Mouse (Mus musculus) kidney, embryonic 15.5 days (tissue): ENCODE data around the gene Cmtm2b. TPM values are rescaled to one million over a fixed set of nuclear protein-coding genes. Genes with fewer than 3 reads are reported as not detected.

Source experiments
- ATAC-seq: fragments of 200-750 bp; cut with Nextera tagmentation; replicated peaks from 2 replicates; pipeline ENCODE4 v1.8.0; 2017; ENCODE audit warnings: moderate TSS enrichment; ENCODE audit not compliant: low FRiP score
- H3K27ac ChIP-seq: fragments of 300-500 bp; sonication (generic); 2 replicates; pipeline ENCODE4 v1.5.1; 2015; ENCODE audit warnings: mild to moderate bottlenecking, inconsistent platforms
- H3K27me3 ChIP-seq: fragments of 300-500 bp; sonication (generic); 2 replicates; pipeline ENCODE4 v1.6.1; 2015; ENCODE audit warnings: inconsistent platforms
- H3K36me3 ChIP-seq: fragments of 300-500 bp; sonication (generic); 2 replicates; pipeline ENCODE4 v1.6.1; 2015; ENCODE audit warnings: inconsistent platforms
- H3K4me1 ChIP-seq: fragments of 300-500 bp; sonication (generic); 2 replicates; pipeline ENCODE4 v1.6.1; 2015; ENCODE audit warnings: inconsistent platforms
- H3K4me2 ChIP-seq: fragments of 300-500 bp; sonication (generic); 2 replicates; pipeline ENCODE4 v1.6.1; 2015; ENCODE audit warnings: moderate library complexity, mild to moderate bottlenecking, inconsistent platforms
- H3K4me3 ChIP-seq: fragments of 300-500 bp; sonication (generic); replicated peaks from 2 replicates; pipeline ENCODE4 v1.5.1; 2015; ENCODE audit warnings: mild to moderate bottlenecking, inconsistent platforms
- H3K9ac ChIP-seq: fragments of 300-500 bp; sonication (generic); 2 replicates; pipeline ENCODE4 v1.6.1; 2015; ENCODE audit warnings: mild to moderate bottlenecking, inconsistent platforms
- H3K9me3 ChIP-seq: fragments of 300-500 bp; sonication (generic); replicated peaks from 2 replicates; pipeline ENCODE4 v1.6.1; 2016; ENCODE audit warnings: inconsistent platforms
- WGBS: fragments of 180-500 bp; shearing (Covaris S2); methylation state at CpG from one replicate; pipeline ENCODE4 v1.1.7; 2015; ENCODE audit warnings: mixed read lengths; 5-methylcytosine and 5-hydroxymethylcytosine counted together
- polyA plus RNA-seq: library from polyadenylated mRNA; unstranded; fragments of >200 nt; fragmentation: Nextera tagmentation; extraction: Ambion mirVana; gene quantifications from 2 replicates; pipeline ENCODE4 v1.2.1, GENCODE M21; 2015

Cmtm2b gene
- polyA plus RNA-seq, 1 experiment from 2014 or later = not detected

GRCm38 (mm10) chr8:104333786-104334185, 11.8 kb downstream of the Cmtm2b start:
- H3K27ac ChIP-seq = no peak overlapping the region
- H3K4me3 ChIP-seq = no peak overlapping the region
- H3K9me3 ChIP-seq = no peaks in the 10 kb centered on the region
- 75% methylated on average over 5 of the region's 5 CpGs for WGBS
- no peaks in the 10 kb centered on the region for H3K4me1 ChIP-seq
- H3K36me3 ChIP-seq = no peaks in the 10 kb centered on the region
- H3K4me2 ChIP-seq = no peak overlapping the region
- ATAC-seq = no peak
- H3K27me3 ChIP-seq = no peaks in the 10 kb centered on the region
- no peak overlapping the region for H3K9ac ChIP-seq

GRCm38 (mm10) chr8:104334196-104334595, 12.2 kb downstream of the Cmtm2b start:
- Histone ChIP-seq H3K27me3 (no peaks in the 10 kb centered on the region), H3K4me2 (no peak overlapping the region), H3K36me3 (no peaks in the 10 kb centered on the region), H3K9ac (no peak overlapping the region), H3K4me1 (no peaks in the 10 kb centered on the region; the same call in 1 of the 2 replicates), H3K9me3 (no peaks in the 10 kb centered on the region), H3K4me3 (no peak overlapping the region), H3K27ac (no peak overlapping the region)
- 78% methylated on average over 1 of the region's 1 CpGs for WGBS
- no peak for ATAC-seq

- no peak overlapping the region for H3K27ac ChIP-seq
- no peaks in the 10 kb centered on the region for H3K27me3 ChIP-seq
- no peaks in the 10 kb centered on the region for H3K9me3 ChIP-seq
- peaks cover 19% of the 10 kb centered on the region for H3K4me1 ChIP-seq
- no peak overlapping the region for H3K4me3 ChIP-seq
- no peak overlapping the region for H3K9ac ChIP-seq
- no peak overlapping the region for H3K4me2 ChIP-seq
- no peak for ATAC-seq
- WGBS = 83% methylated on average over 1 of the region's 1 CpGs
- 0 out of 2 replicates have a peak, but pooled peaks cover under 1% of the 10 kb centered on the region for H3K36me3 ChIP-seq
Observed at GRCm38 (mm10) chr8:104336806-104337205, 14.8 kb downstream of the Cmtm2b start.

- no peak overlapping the region for H3K4me3 ChIP-seq
- no peak overlapping the region for H3K27ac ChIP-seq
- H3K4me2 ChIP-seq = no peak overlapping the region
- H3K36me3 ChIP-seq = 0 out of 2 replicates have a peak, but pooled peaks cover 3% of the 10 kb centered on the region
- no peak for ATAC-seq
- no peaks in the 10 kb centered on the region for H3K27me3 ChIP-seq
- WGBS = 64% methylated on average over 3 of the region's 3 CpGs
- no peak overlapping the region for H3K9ac ChIP-seq
- H3K4me1 ChIP-seq = peaks cover 29% of the 10 kb centered on the region
- no peaks in the 10 kb centered on the region for H3K9me3 ChIP-seq
Observed at GRCm38 (mm10) chr8:104337890-104338289, 15.9 kb downstream of the Cmtm2b start.

GRCm38 (mm10) chr8:104339229-104339982, 17.4 kb downstream of the Cmtm2b start, which contains the start of gene Cmtm3:
Cmtm3 (plus strand) TSS chr8:104339410.
- H3K27me3 ChIP-seq = no peaks in the 10 kb centered on the region
- H3K4me3 ChIP-seq = peak within 1 kb of the TSS; percentile 79
- H3K27ac ChIP-seq = peak within 1 kb of the TSS; percentile 91
- ATAC-seq = 0 out of 2 replicates have a peak, but pooled peaks have one; percentile 1
- 12% methylated on average over 16 of the region's 18 CpGs for WGBS
- peak within 1 kb of the TSS; percentile 82 for H3K4me2 ChIP-seq
- H3K36me3 ChIP-seq = peaks cover 7% of the 10 kb centered on the region; the same call in 1 of the 2 replicates
- peak within 1 kb of the TSS; percentile 88 for H3K9ac ChIP-seq
- peaks cover 40% of the 10 kb centered on the region for H3K4me1 ChIP-seq
- no peaks in the 10 kb centered on the region for H3K9me3 ChIP-seq

GRCm38 (mm10) chr8:104339983-104340232, 17.9 kb downstream of the Cmtm2b start:
- ATAC-seq = peak; percentile 6
- H3K4me2 ChIP-seq = peak overlapping the region; percentile 82
- WGBS = 3% methylated on average over 6 of the region's 6 CpGs

GRCm38 (mm10) chr8:104340233-104341105, 18.4 kb downstream of the Cmtm2b start:
- Histone ChIP-seq H3K27ac (peak overlapping the region; percentile 91), H3K9ac (peak overlapping the region; percentile 88), H3K9me3 (no peaks in the 10 kb centered on the region), H3K4me1 (peaks cover 40% of the 10 kb centered on the region), H3K4me2 (peak overlapping the region; percentile 82), H3K4me3 (peak overlapping the region; percentile 79), H3K27me3 (no peaks in the 10 kb centered on the region), H3K36me3 (peaks cover 18% of the 10 kb centered on the region)
- under 1% methylated on average over 53 of the region's 54 CpGs for WGBS
- ATAC-seq = peak; percentile 78

More at GRCm38 (mm10) chr8:104339983-104340232, 17.9 kb downstream of the Cmtm2b start:
- H3K27ac ChIP-seq = peak overlapping the region; percentile 91
- peak overlapping the region; percentile 79 for H3K4me3 ChIP-seq
- peaks cover 40% of the 10 kb centered on the region for H3K4me1 ChIP-seq
- H3K9ac ChIP-seq = peak overlapping the region; percentile 88
- no peaks in the 10 kb centered on the region for H3K9me3 ChIP-seq
- no peaks in the 10 kb centered on the region for H3K27me3 ChIP-seq
- H3K36me3 ChIP-seq = peaks cover 12% of the 10 kb centered on the region

GRCm38 (mm10) chr8:104341106-104341561, 19.1 kb downstream of the Cmtm2b start:
- Histone ChIP-seq H3K4me2 (peak overlapping the region; percentile 82), H3K9me3 (no peaks in the 10 kb centered on the region), H3K27me3 (no peaks in the 10 kb centered on the region), H3K36me3 (peaks cover 24% of the 10 kb centered on the region), H3K4me3 (peak overlapping the region; percentile 79), H3K9ac (peak overlapping the region; percentile 88), H3K4me1 (peaks cover 40% of the 10 kb centered on the region), H3K27ac (peak overlapping the region; percentile 91)
- WGBS = under 1% methylated on average over 24 of the region's 24 CpGs
- ATAC-seq = peak; percentile 78

- Histone ChIP-seq H3K4me1 (peaks cover 40% of the 10 kb centered on the region), H3K9me3 (no peaks in the 10 kb centered on the region), H3K27me3 (no peaks in the 10 kb centered on the region), H3K27ac (peak overlapping the region; percentile 91), H3K9ac (peak overlapping the region; percentile 88), H3K4me2 (peak overlapping the region; percentile 82), H3K4me3 (peak overlapping the region; percentile 79), H3K36me3 (peaks cover 30% of the 10 kb centered on the region)
- WGBS = 40% methylated on average over 6 of the region's 6 CpGs
- ATAC-seq = no peak
Observed at GRCm38 (mm10) chr8:104341678-104342077, 19.6 kb downstream of the Cmtm2b start.

- Histone ChIP-seq H3K4me3 (no peak overlapping the region), H3K27ac (no peak overlapping the region), H3K9ac (no peak overlapping the region), H3K36me3 (peaks cover 37% of the 10 kb centered on the region), H3K4me1 (peaks cover 40% of the 10 kb centered on the region), H3K9me3 (no peaks in the 10 kb centered on the region), H3K4me2 (peak overlapping the region; percentile 7; the same call in 1 of the 2 replicates), H3K27me3 (no peaks in the 10 kb centered on the region)
- no peak for ATAC-seq
- WGBS = 76% methylated on average over 5 of the region's 5 CpGs
Observed at GRCm38 (mm10) chr8:104342426-104342825, 20.4 kb downstream of the Cmtm2b start.

- 14% methylated on average over 7 of the region's 7 CpGs for WGBS
- Histone ChIP-seq H3K27me3 (no peaks in the 10 kb centered on the region), H3K27ac (no peak overlapping the region), H3K4me2 (no peak overlapping the region), H3K4me1 (peaks cover 40% of the 10 kb centered on the region), H3K36me3 (peaks cover 47% of the 10 kb centered on the region), H3K9me3 (no peaks in the 10 kb centered on the region), H3K9ac (no peak overlapping the region), H3K4me3 (no peak overlapping the region)
- ATAC-seq = peak; percentile 40; the same call in 1 of the 2 replicates
Observed at GRCm38 (mm10) chr8:104343957-104344356, 21.9 kb downstream of the Cmtm2b start.

GRCm38 (mm10) chr8:104344622-104345021, 22.6 kb downstream of the Cmtm2b start:
- 91% methylated on average over 5 of the region's 5 CpGs for WGBS
- no peak for ATAC-seq
- Histone ChIP-seq H3K27me3 (no peaks in the 10 kb centered on the region), H3K4me3 (no peak overlapping the region), H3K4me1 (peaks cover 36% of the 10 kb centered on the region), H3K27ac (no peak overlapping the region), H3K4me2 (no peak overlapping the region), H3K9ac (no peak overlapping the region), H3K9me3 (no peaks in the 10 kb centered on the region), H3K36me3 (peaks cover 47% of the 10 kb centered on the region)
